Mouse (Mus musculus) spleen, adult 10 weeks (tissue): ENCODE data around the gene Nup37. TPM values are rescaled to one million over a fixed set of nuclear protein-coding genes. Genes with fewer than 3 reads are reported as not detected.

ENCODE experiments used
- polyA plus RNA-seq: library from polyadenylated mRNA; stranded (reverse); fragments of 350-450 nt; fragmentation: Illumina TruSeq; extraction: RNeasy Lipid Tissue Mini Kit (QIAGEN cat#74804); gene quantifications from one replicate; pipeline ENCODE4 v1.2.3, GENCODE M21; 2015; ENCODE audit warnings: low replicate concordance; ENCODE audit not compliant: insufficient read depth

Gene Nup37
- polyA plus RNA-seq: 24.5 TPM

DNA sequence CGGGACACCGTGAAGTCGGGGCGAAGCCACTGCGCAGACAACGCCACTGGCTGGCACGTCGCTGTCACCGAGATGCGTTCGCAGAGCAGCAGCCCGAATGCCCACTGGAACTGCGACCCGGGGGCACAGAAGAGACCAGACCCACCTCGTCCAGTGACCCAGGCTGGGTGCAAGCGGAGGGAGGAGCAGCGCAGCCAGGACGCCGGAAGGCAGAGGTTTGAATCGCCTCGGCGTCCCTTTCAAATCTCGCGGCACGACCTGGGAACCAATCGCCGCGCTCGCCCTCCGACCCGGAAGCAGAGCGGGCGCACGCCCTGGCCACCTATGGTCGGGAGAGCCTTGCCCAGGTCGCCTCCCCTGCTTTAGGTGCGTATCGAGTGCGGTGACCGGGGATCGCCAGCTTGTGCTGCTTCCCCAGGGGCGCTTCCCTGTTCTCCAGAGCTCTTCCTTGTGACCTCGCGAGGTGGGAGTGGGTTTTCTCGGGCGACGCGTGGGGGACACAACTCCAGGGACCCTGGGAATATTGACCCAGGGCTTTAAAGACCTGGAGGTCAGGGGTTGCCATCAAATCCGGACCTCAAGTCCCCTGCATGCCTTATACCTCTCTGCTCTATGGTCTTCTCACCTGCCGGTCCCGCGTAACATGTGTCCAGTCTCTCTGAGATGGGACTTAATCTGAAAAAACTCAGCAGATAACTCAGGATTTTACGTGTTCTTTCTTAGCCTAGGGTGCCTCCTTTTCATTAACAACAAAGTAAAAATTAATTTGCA lies at the start of gene Nup37, which contains the start of gene Parpbp:
Gene Nup37, plus strand, starts transcription at position 286 of the 771 bp plus-strand sequence.
Gene Parpbp, minus strand, starts transcription at position 235 of the 771 bp plus-strand sequence.

DNA sequence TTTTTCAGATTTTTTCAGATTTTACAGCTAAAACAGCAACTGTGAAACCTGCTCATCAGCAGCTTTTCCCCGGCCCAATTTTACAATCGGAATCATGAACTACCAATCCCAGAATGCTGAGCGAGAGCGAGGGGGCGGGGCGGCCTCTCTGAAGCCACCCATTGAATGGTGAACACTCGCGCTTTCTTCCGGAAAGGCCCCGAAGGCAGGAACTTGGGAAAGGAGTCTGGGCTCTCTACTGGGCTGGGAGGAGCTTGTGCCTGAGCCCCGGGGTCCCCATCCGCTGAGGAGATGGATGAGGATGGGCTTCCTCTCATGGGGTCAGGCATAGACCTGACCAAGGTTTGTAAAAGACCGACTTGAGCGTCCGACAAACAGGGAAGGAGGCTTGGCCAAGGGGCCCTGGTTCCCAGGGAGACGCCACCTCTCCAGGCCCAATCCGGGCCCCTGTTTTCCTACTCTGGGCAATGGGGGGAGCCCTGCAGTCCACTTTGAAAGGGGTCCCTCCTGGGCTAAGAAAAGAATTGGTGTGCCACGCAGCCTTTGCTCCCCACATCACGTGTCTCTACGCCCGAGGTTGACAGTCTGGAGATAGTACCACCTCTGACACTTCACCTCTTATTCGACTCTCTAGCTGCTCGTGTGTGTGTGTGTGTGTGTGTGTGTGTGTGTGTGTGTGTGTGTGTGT lies 54.3 kb downstream of the Nup37 start, which contains the start of gene Washc3:
Gene Washc3, plus strand, starts transcription at position 143 of the 688 bp plus-strand sequence.

Other genes starting within 250 kb of the Nup37 start
- gene Pmch, start 55.9 kb upstream of the Nup37 start, polyA plus RNA-seq: not detected
- gene Parpbp, start 51 bp upstream of the Nup37 start, polyA plus RNA-seq: 4.3 TPM
- gene Washc3, start 54.1 kb downstream of the Nup37 start, polyA plus RNA-seq: 54.9 TPM
- gene Dram1, start 232.1 kb downstream of the Nup37 start, polyA plus RNA-seq: 22.5 TPM
- 48.4 TPM for gene Gnptab, start 232.1 kb downstream of the Nup37 start, polyA plus RNA-seq